Mouse (Mus musculus) frontal cortex, postnatal 25 days (tissue): ENCODE measurements around the gene Itsn1.

Experiments used
- DNase-seq, 2 experiments: peaks; one replicate each; pipeline ENCODE4 v3.0.0; 2022; ENCODE audit warnings: low spot score in 2 of 2

Gene Itsn1

GRCm38 (mm10) chr16:91906672-91907071, 177.6 kb downstream of the Itsn1 start:
- no peak for DNase-seq

DNA sequence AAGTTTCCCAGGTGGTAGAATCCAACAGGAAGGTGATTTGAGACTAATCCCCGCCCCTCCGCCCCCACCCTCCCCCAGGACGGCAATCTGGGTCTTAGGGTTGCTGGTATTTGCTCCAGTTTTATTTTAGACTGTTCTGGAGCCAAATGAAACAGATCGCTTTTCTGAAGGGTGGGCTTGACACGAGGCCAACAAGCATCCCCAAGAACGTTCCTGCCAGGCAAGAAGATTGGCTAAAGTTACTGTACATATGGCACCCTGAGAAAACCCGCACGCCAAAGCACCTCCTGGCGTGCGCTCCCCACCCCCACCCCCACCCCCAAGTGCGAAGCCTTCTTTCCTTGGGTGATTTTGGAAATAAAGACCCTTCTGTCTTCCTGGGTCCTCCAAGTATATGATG, 178.1 kb downstream of the Itsn1 start:
- DNase-seq = no peak

- DNase-seq = no peak
Measured at GRCm38 (mm10) chr16:91909569-91910335, 180.7 kb downstream of the Itsn1 start.

DNA sequence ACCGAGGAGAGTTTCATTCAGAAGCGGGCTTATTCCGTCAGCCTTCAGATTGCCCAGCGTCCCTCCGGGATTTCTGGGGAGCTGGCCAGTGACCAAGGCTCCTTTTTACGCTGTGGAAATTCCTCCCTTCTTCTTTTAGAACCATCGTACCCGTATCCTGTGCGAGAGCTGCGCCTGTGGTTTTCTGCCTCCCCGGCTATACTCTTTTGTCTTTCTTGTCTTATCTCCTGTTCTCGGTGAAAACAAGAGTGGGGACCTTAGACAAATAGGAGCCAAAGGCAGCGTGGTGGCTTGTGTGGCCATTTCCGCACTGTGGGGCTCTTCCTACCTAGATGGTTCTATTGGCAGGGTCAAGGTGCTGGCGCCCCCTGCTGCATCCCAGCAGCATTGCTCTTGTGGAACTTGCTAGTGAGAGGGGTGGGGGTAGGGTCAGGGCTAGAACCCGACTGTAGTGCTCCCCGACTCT, 188.6 kb downstream of the Itsn1 start:
- DNase-seq = peak; percentile 70 to 82

GRCm38 (mm10) chr16:91918461-91918860, 189.4 kb downstream of the Itsn1 start:
- DNase-seq = no peak

- no peak for DNase-seq
Measured at GRCm38 (mm10) chr16:91919056-91919455, 190.0 kb downstream of the Itsn1 start.

GRCm38 (mm10) chr16:91921340-91921739, 192.3 kb downstream of the Itsn1 start:
- DNase-seq = no peak

DNA sequence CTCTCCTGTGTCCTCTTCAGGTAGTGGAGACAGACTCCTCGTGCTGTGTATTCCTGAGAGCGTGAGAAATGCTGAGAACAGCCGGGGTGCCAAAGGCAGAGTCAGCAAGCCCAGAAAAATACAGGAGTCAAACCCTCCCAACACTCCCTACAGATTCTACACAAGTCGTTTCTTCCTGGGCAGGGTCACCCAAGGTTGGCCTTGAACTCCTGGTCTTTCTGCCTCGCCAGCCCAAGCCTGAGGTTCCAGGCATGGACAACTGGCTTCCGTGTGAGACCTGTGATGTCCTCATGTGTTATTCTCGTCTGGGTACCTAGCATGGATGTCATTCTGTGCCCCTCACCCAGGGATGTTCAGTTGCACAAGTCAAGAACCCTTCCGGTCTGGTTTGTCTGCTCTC, 193.9 kb downstream of the Itsn1 start:
- no peak for DNase-seq

DNA sequence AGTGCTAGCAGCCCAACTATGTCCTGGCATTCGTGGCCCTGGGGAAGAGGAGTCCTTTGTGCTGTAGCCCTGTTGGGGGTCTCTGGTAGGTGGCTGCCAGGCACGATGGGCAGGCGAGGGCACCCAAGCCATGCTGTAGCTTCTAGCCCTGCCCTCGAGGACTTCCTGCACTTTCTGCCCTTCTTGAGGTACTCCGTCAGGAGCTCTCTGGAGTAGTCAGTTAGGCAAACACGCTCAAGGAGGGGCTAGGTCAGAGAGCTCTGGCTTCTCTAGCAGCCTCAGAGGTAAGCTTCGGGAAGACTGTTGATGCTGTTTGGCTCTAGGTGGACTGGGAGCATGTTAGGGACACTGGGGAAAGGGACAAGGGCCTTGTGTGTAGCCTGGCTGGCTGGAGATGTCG, 195.3 kb downstream of the Itsn1 start:
- DNase-seq = no peak

- DNase-seq = no peak
Measured at GRCm38 (mm10) chr16:91927911-91928630, 199.0 kb downstream of the Itsn1 start.

DNA sequence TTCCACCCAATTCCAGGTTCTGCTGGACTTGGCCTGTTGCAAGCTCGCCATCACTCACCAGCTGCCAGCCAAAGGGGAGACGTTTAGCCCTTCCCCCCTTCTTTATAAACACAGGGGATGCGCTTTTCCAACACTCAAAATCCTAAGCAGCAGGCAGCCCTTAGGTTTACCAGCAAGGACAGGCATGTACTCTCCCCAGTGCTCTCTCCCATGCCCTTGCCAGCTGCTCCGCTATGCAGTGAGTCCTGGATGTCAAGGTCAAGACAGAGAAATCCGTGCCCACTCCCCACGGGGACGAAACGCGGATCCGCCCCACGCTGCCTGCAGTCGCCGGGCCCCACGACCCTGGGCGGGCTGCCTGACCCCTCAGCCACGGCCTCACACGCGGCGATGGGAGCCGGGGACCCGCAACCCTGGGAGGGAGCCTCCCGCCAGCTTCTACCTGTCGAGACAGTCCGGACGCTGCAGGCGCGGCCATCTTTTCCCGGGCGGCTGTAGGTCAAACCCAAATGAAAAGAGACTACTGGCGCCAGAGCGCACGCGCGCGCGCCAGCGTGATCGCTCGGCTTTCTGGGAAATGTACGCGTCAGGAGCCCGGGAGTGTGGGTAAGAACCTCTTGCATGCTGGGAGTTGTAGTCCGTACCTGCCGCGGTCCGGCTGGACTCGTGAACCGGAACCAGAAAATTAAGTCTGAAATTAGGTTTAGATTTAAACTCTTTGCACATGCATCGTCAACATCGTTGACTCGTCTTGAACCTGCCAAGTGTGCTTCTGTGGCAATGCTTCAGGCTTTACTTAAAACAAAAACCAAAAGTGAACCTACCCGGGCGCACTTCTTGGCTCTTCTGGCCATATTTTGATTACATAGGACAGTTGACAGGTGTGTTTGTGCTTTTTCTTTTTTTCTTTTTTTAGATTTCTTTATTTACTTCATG, 202.3 kb downstream of the Itsn1 start:
- DNase-seq = peak; percentile 76 to 85

GRCm38 (mm10) chr16:91932082-91932690, 203.1 kb downstream of the Itsn1 start:
- DNase-seq = no peak

- DNase-seq = no peak
Measured at GRCm38 (mm10) chr16:91932843-91933518, 203.9 kb downstream of the Itsn1 start.

DNA sequence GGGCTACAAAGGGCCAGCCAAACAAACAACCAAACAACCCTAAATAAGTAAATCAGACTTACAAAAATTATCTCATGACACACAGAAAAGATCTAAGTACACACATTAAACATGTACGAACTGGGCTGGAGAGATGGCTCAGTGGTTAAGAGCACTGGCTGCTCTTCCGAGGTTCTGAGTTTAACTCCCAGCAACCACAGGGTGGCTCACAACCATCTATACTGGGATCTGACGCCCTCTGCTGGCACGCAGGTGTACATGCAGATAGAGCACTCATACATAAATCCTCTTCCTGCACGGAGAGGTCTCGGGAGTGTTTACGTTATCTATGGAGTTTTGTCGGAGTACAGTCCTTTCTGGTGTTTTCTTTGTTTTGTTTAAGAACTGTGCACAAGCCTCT, 206.0 kb downstream of the Itsn1 start:
- DNase-seq = no peak

DNA sequence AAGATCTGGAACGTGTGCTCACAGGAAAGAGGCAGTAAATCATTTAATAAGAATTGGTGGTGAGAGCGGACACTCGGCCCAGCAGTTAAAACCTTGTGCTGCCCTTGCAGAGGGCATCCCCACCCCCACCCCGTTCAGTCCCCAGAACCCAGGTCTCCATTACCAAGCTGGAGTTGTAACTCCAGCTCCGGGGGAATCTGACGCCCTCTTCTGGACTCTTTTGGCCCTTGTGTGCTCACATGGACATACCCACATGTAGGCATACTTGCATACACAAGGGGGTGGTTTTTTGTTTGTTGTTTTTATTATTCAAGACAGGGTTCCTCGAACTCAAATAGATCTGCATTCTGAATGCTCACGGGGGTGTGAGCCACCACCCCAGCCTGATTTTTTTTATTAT, 206.6 kb downstream of the Itsn1 start:
- DNase-seq = no peak

DNA sequence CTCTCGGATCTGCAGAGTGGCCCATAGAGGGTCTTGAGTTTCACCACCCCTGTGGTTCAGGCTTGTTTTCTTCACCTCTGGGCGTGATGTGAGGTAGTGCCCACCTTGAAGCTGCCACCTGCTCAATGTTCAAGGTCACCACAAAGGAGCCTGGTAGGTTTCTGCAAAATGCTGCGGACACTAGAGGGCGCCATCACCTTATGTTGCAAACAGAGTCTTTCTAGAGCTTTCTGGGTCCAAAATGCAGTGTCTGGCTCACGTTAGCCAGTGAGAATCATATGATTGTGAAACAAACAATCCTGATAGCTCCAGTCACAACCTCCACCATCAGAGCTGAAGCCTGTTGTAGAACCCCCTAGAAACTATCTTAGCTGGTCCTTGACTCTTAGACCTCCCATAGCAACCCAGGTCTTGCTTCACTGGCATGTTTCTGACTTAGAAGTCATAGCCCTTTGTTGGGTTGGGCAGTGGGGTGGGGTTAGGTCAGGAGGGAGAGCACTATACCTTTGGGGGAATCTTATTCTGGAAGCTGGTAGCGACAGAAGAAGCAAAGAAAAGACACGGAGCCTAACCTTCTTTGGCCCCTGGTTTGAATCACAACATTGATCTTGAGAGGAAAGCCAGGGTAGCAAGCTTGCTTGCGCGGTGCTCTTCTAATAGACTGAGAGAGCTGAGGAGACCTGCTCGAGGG, 207.4 kb downstream of the Itsn1 start:
- DNase-seq = peak; percentile 82 to 84

DNA sequence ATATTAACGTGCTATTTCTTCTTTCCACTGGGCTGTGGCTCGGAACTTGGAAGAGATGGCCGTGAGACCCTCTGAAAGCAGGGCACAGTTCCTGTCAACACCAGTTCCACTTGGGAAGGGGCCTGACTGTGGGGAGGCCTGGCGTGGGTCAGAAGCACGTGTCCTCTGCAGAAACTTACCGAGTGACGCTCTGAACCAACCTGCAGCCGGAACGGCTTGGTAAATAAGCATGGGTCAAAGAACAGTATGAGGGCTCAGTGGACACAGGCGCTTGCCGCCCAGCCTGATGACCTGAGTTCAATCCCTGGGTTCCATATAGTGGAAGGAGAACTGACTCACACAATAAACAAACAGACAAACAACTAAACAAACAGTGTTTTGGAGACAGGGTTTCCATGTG, 208.2 kb downstream of the Itsn1 start:
- DNase-seq = no peak

DNA sequence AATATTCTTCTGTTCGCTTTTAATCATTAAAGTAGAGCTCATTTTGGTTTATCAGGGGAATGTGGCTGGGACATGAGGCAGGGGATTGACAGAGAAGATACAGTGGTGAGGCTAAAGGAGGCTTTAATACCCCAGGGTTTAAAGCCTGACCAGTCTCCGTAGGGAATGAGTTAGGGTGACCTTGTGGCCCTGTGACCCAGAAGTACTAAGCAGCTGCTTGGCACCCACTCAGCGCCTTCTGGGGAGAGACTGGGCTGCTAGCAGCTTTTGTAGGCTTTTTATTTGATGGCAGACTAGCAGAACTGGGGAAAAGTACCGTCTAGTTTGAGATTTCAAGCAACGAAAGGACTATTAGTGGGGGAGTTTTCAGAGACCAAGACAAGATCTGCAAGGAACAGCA, 209.1 kb downstream of the Itsn1 start:
- no peak for DNase-seq

DNA sequence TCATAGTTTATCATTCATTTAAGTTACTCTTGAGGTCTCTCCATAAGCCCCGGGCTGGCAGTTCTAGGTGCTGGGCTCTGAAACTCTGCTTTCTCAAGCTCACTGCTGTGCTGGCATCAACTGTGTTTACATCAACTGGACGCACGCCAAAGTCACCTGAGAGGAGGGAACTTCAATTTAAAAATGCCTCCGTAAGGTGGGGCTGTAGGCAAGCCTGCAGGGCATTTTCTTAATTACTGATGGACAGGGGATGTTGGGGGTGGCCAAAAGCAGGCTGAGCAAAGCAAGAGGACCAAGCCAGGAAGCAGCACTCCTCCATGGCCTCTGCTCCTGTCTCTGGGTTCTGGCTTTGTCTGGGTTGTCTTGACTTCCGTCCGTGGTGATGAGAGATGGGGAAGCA, 211.6 kb downstream of the Itsn1 start:
- no peak for DNase-seq

GRCm38 (mm10) chr16:91942201-91942600, 213.1 kb downstream of the Itsn1 start:
- no peak for DNase-seq
